Mouse (Mus musculus): ENCODE data around the gene Stat5a.
A peak's percentile ranks its signal among the peaks of the same experiment; 100 is the strongest.

The Stat5a gene

GRCm38 (mm10) chr11:100858935-100859578 is at the start of gene Stat5a:
Stat5a (plus strand) TSS chr11:100859351.
- no peak for DNase-seq (ENCODE audit: low read depth in 2 of 2, low spot score in 2 of 2)

DNA sequence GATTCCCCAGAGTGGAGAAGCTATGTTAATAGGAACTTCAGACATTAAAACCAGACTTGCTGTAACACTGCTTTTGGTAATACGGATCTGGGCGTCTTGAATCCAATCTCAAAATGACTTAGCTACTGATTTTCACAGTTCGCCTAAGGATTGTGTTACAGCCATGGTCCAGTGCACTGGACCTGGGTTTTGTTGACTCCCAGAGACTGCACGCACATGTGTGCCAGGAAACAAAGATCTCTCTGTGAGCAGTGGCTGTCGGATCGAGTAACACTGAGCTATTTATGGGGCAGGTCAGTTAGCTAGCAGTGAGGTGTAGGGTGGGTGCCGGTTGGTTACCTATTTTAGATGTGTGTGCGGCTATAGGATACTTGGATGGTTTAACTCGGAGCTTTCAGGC is 48.6 kb upstream of the Stat5a start:
- no peak for DNase-seq (ENCODE audit: low read depth in 2 of 2, low spot score in 2 of 2)

DNA sequence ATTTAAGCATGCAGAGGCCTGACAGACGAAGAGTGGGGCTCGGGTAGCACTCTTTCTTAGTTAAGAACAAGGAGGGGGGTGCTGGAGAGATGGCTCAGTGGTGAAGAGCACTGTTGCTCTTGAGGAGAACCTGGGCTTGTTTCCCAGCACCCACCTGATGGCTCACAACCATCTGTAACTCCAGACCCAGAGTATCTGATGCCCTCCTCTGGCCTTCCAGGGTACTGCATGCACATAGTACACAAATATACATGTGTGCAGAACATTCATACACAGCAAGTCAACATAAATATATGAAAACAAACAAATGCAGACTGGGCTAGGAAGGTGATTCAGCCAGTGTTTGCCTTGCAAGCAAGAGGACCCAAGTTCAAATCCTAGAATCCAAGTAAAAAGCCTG is 48.0 kb upstream of the Stat5a start:
- DNase-seq (ENCODE audit: low read depth in 2 of 2, low spot score in 2 of 2) = no peak

DNA sequence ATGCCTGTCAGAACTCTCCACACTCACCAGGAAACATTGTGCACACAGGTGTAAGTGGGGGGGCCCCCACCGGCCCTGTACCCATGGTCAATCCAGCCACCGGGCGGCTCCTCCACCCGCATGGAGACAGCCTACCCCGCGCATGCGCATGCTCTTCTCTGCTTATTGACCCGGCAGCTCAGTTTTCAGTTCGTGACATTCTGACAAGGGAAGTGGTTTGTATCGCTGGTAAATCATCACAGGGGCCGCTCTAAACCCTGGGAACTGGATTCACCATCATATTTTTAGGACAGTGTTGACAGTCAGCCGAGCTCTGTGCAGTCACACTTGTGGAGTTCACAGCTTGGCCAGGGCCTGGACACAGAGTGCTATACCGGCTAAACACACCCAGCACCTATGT is 44.7 kb upstream of the Stat5a start:
- DNase-seq (ENCODE audit: low read depth in 2 of 2, low spot score in 2 of 2) = peak; percentile 72 to 84

DNA sequence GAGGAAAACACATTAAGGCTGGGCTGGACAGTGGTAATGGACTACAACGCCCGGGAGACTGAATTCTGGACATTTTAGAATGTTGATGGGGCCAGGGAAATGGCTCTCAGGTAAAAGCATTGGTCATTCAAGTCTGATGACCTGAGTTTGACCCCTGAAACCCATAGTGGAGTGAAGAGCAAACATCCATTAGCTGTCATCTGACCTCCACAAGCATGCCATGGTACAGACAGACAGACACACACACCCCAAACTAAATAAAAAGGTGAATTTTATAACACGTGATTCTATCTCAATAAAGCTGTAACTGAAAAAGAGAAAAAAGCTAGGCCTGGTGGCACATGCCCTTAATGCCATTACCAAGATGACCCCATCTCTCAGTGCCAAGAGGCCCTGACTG is 42.8 kb upstream of the Stat5a start:
- DNase-seq (ENCODE audit: low read depth in 2 of 2, low spot score in 2 of 2) = no peak

GRCm38 (mm10) chr11:100816801-100817200 is 42.4 kb upstream of the Stat5a start:
- DNase-seq (ENCODE audit: low read depth in 2 of 2, low spot score in 2 of 2) = no peak

- no peak for DNase-seq (ENCODE audit: low read depth in 2 of 2, low spot score in 2 of 2)
These were observed 41.8 kb upstream of the Stat5a start for GRCm38 (mm10) chr11:100817311-100817710.

DNA sequence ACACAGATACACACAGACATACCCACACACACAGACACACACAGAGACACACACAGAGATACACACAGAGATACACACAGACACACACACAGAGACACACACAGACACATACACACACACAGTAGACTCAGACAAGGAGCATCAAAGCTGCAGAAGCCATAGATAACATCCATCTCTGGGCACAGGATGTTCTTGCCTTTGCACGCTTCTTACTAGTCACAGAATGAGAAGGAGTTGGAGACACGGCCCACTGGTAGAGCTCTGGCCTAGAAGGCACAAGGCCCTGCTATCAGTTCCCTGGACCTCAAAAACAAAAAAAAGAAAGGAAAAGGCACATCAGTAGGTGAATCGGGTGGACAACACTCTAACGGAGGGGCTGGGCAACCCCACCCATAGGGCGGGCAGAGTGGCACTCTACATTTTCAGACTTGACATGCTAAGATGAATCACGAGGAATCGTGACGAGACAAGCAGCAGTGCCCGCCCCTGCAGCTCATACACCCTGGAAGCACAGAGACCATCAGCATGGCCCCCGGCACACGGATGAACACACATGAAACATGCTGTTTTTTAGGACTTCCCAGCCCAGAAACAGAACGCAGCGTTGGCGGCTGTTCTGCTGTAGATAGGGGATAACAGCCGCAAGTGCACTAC is 40.7 kb upstream of the Stat5a start:
- DNase-seq (ENCODE audit: low read depth in 2 of 2, low spot score in 2 of 2) = peak in 1 of 2 experiments; percentile 41

- no peak for DNase-seq (ENCODE audit: low read depth in 2 of 2, low spot score in 2 of 2)
These were observed 40.1 kb upstream of the Stat5a start for GRCm38 (mm10) chr11:100819048-100819447.

DNA sequence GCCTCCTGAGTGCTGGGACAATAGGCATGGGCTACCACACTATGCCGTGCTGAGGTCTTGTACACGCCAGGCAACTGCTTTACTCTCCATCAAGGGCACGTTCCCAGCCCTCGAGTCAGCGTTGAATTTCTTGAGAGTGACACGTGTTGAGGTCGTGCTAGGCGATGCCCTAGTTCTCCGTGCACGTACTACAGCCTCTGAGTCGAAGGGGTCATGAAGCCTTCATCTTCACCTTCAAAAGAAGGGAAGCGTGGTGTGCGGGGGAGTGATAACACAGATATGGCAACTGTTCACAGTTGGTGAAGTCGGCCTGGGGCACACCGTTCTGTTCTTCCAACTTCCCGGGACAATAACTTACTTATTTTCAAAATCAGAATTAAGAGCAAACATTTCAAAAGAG is 39.5 kb upstream of the Stat5a start:
- peak in 1 of 2 experiments; percentile 47 for DNase-seq (ENCODE audit: low read depth in 2 of 2, low spot score in 2 of 2)

DNA sequence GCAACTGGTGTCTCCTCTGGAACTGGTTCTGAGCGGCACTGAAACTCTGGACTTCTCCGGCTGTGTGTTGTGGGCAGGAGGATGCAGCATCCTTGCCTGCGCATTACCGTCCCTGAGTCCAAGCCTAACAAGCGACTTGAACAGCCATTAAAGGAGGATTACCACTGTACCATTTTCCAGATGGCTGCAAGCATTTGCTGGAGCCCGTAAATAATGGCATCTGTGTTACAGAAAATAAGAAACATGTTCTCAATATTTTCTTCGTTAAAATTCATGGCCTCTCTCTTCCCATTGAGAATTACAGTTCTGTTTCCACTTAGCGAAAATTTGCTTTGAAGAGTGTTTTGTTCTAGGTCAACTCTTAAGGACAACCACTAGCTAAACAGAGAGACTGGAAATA is 39.1 kb upstream of the Stat5a start:
- DNase-seq (ENCODE audit: low read depth in 2 of 2, low spot score in 2 of 2) = no peak

DNA sequence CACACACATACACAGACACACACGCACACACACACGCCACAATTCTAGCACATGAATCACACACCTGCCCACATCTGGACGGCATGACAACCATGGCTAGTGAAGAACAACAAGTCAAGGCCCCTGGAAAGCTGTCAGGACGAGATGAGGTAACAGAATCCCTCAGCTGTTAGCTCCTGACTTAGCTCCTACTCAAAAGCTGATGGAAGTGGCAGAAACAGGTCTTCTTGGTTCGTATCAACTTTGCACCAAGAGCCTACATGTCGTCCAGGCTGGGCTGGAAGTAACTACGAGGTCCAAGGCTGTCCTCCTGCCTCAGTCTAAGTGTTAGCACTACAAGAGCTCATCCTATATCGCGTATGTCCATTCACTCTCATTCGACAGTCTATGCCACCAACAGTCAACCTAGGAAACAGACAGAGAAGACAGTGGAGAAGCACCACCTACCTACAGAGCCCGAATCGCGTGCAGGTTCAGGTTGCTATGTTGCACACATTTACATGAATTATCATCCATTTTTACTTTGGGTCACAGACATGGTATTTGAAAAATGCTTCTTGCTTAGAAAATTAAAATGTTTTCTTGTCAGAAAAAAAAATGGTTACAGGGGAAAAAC is 37.4 kb upstream of the Stat5a start:
- DNase-seq (ENCODE audit: low read depth in 2 of 2, low spot score in 2 of 2) = no peak

DNA sequence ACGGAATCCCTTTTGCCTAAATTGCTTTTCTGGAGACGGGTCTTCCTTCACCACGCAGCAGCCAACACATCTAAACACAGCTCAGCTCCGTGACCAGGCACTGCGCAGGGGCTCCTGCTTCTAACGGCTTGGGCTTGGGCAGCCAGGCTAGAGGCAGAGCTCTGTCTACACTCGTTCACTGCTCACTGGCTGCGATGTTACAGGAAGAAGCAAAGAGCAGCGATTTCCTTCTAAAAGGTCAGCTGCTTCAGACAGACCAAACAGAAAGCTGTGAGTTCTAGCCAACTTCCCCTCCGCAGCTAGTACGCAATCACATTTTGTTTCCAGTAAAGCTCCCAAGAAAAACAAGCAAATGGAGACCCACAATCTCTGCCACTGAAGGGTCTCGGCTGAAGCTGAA is 36.8 kb upstream of the Stat5a start:
- DNase-seq (ENCODE audit: low read depth in 2 of 2, low spot score in 2 of 2) = peak; percentile 63 to 68

GRCm38 (mm10) chr11:100823543-100824313 is 35.4 kb upstream of the Stat5a start:
- DNase-seq (ENCODE audit: low read depth in 2 of 2, low spot score in 2 of 2) = peak; percentile 77 to 79

- no peak for DNase-seq (ENCODE audit: low read depth in 2 of 2, low spot score in 2 of 2)
These were observed 34.7 kb upstream of the Stat5a start for GRCm38 (mm10) chr11:100824496-100824895.

DNA sequence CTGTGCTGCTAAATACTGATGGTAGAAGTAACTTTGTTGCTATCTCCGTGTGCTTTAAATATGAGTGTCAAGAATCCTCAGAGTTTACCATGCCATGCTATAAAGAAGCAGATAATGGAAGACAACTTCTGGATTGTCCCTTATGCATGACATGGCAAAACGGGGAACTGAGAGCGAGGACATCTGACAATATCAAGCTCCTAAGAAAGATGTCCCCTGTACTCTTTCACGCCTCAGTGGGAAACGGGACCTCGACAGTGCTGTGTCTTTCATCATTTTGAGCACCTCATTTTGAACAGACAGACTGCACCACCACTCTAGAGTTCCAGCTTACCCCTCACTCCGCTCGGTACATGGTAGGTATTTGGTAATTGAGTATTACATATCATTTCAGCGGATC is 33.7 kb upstream of the Stat5a start:
- no peak for DNase-seq (ENCODE audit: low read depth in 2 of 2, low spot score in 2 of 2)

DNA sequence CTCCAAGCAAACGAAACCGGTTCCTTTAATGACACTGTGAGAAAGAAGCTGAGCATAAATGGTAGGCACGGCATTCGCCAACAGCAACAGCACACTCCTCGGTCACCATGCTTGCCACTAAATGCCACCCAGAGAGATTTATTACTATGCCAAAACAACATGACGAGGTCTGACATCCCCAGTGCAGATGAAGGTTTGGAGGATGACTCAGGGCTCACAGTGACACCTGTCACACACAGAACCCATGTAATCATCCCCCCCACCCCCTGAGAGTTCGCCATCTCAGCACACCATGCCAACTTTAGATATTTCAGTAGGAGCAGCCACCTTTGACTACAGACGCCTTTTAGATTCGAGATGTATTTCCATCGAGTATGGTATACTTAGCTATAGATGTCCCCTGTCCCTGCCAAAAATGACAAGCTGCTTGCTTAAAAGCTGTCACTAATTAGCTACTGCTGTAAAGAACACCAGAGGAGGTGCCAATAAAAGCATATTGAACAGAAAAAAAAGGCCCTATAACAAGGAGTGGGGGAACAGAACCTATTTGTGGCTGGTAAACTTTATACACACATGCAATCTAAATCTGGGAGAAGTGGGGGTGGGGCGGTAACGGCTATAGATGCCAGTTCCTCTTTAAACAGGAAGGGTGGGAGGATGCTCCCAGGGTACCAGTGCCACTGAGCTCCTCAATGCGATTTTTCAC is 32.8 kb upstream of the Stat5a start:
- no peak for DNase-seq (ENCODE audit: low read depth in 2 of 2, low spot score in 2 of 2)

GRCm38 (mm10) chr11:100828676-100829151 is 30.4 kb upstream of the Stat5a start:
- no peak for DNase-seq (ENCODE audit: low read depth in 2 of 2, low spot score in 2 of 2)

DNA sequence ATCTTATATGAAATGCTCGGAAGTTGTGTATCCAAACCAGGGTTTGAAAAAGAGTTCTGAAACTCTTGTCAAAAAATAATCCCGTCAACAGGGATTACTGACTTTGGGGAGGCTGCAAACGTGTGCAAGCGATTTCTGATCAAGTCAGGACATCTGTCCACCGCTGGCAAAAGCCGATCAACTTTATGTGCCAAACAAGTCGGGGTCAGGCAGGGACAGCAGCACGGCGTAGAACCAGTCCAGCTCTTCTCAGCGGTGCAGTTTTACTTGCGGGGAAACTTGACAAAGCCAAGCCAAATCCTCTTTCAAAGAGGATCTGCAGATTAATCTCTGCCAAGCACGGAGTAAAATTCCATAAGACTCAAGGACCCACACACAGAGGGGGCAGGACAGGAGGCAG is 29.5 kb upstream of the Stat5a start:
- no peak for DNase-seq (ENCODE audit: low read depth in 2 of 2, low spot score in 2 of 2)

GRCm38 (mm10) chr11:100831396-100831795 is 27.8 kb upstream of the Stat5a start:
- DNase-seq (ENCODE audit: low read depth in 2 of 2, low spot score in 2 of 2) = no peak

GRCm38 (mm10) chr11:100833466-100833865 is 25.7 kb upstream of the Stat5a start:
- DNase-seq (ENCODE audit: low read depth in 2 of 2, low spot score in 2 of 2) = no peak

Data from CD8-positive naive resting alpha-beta T cell, adult 2 months (primary cell).